ENCODE assay signal across 10 mouse cellular contexts in the genomic region with DNA sequence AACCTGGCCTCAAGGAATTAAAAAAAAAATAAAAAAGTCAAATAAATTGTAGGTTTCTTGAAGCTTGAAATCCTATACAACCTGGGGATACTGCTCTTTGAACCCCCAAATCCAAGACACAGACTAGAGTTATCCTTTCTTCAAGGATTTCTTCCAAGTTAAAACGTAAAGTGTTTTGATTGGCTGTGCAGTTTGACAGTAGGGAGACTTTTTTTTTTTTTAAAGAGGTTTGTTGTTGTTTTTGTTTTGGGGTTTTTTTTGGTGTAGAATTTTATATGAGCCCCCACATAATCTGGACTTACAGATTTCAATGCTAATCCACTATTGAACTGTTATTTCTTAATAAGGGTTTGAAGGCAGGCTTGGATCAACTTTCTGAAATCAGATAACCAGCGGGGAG. TPM values are rescaled to one million over a fixed set of nuclear protein-coding genes. Genes with fewer than 3 reads are reported as not detected.
DNase-seq lines count a peak whose midpoint lies in the region; ATAC-seq and TF ChIP-seq lines count a peak whose summit lies in the region.
"Had no signal": no experiment of that assay in that cellular context is flagged by ENCODE, and none has a peak within 500 bp of the region (broad histone marks: within the 10 kb centered on the region; RNA-seq: fewer than 3 reads in every experiment).

No protein-coding gene starts in this region.

- H3K4me3 ChIP-seq in kidney, postnatal 0 days (replicated peaks; ENCODE audit: low read depth, low read length), result no peak overlapping the region
- peak overlapping the region; percentile 39; the same call in 1 of the 2 replicates for H3K4me3 ChIP-seq in embryonic facial prominence, embryonic 14.5 days (ENCODE audit: low read depth, low read length)
- peak overlapping the region; percentile 47; the same call in 1 of the 2 replicates for H3K4me3 ChIP-seq in limb, embryonic 10.5 days
- peak overlapping the region; percentile 41 for H3K4me3 ChIP-seq in midbrain, embryonic 16.5 days (ENCODE audit: low read depth, low read length)

- no peaks in the 10 kb centered on the region for H3K4me1 ChIP-seq in kidney, postnatal 0 days (replicated peaks; ENCODE audit: insufficient read depth, low read length)
- no peaks in the 10 kb centered on the region for H3K4me1 ChIP-seq in embryonic facial prominence, embryonic 14.5 days (ENCODE audit: control insufficient read depth, insufficient read depth, low read length)
- H3K4me1 ChIP-seq in limb, embryonic 10.5 days, result 0 out of 2 replicates have a peak, but pooled peaks cover 5% of the 10 kb centered on the region
- H3K4me1 ChIP-seq in midbrain, embryonic 16.5 days (ENCODE audit: control insufficient read depth, insufficient read depth, low read length), result peaks cover 9% of the 10 kb centered on the region

- no peak overlapping the region for H3K27ac ChIP-seq in kidney, postnatal 0 days
- H3K27ac ChIP-seq in embryonic facial prominence, embryonic 14.5 days (replicated peaks; ENCODE audit: low read depth, low read length), result no peak overlapping the region
- H3K27ac ChIP-seq in limb, embryonic 10.5 days, result 0 out of 2 replicates have a peak overlapping the region, but pooled peaks have one; percentile 86
- H3K27ac ChIP-seq in midbrain, embryonic 16.5 days (ENCODE audit: low read length), result peak overlapping the region; percentile 94

- no peak for DNase-seq in kidney, postnatal 0 days (ENCODE audit: low spot score)
- no peak for DNase-seq in kidney, postnatal 14 days
- no peak for DNase-seq in embryonic facial prominence, embryonic 14.5 days (ENCODE audit: low spot score)
- no peak for DNase-seq in limb, embryonic 10.5 days (ENCODE audit: low spot score)
- no peak for DNase-seq in adrenal gland, postnatal 4 days (ENCODE audit: low spot score in 2 of 2)
- no peak for DNase-seq in left cerebral cortex, adult 9 months (ENCODE audit: low spot score in 2 of 2)
- no peak for DNase-seq in layer of hippocampus, postnatal 25 days (ENCODE audit: extremely low spot score in 1 of 2, low spot score in 1 of 2)
- DNase-seq: kidney, adult 2 months; lung, adult 18-20 months had no signal

- TF ChIP-seq CTCF in kidney, postnatal 0 days (IDR thresholded peaks at IDR 0.05; ENCODE audit: low read depth), result no peak

- 65% methylated on average over 2 of the region's 2 CpGs for WGBS in kidney, postnatal 0 days
- 43% methylated on average over 2 of the region's 2 CpGs for WGBS in embryonic facial prominence, embryonic 14.5 days
- 67% methylated on average over 2 of the region's 2 CpGs for WGBS in limb, embryonic 10.5 days
- WGBS in midbrain, embryonic 16.5 days, result 45% methylated on average over 2 of the region's 2 CpGs

- H3K9ac ChIP-seq in kidney, postnatal 0 days (ENCODE audit: low read depth, low read length), result no peak overlapping the region
- no peak overlapping the region for H3K9ac ChIP-seq in embryonic facial prominence, embryonic 14.5 days (ENCODE audit: low read depth, low read length)
- peak overlapping the region; percentile 71; the same call in 1 of the 2 replicates for H3K9ac ChIP-seq in midbrain, embryonic 16.5 days (ENCODE audit: low read depth, low read length)

- peaks cover 3% of the 10 kb centered on the region; the same call in 1 of the 2 replicates for H3K27me3 ChIP-seq in kidney, postnatal 0 days (ENCODE audit: insufficient read depth, low read length)
- no peaks in the 10 kb centered on the region; the same call in none of the 2 replicates for H3K27me3 ChIP-seq in embryonic facial prominence, embryonic 14.5 days (replicated peaks; ENCODE audit: control insufficient read depth, insufficient read depth, low read length)
- peaks cover 27% of the 10 kb centered on the region for H3K27me3 ChIP-seq in limb, embryonic 10.5 days (ENCODE audit: low read depth, poor library complexity, severe bottlenecking)
- H3K27me3 ChIP-seq in midbrain, embryonic 16.5 days (ENCODE audit: control insufficient read depth, insufficient read depth, low read depth, low read length), result no peaks in the 10 kb centered on the region

- H3K36me3 ChIP-seq in kidney, postnatal 0 days (ENCODE audit: insufficient read depth, low read length), result no peaks in the 10 kb centered on the region
- H3K36me3 ChIP-seq in embryonic facial prominence, embryonic 14.5 days (ENCODE audit: control insufficient read depth, insufficient read depth, low read length), result no peaks in the 10 kb centered on the region
- H3K36me3 ChIP-seq in limb, embryonic 10.5 days, result no peaks in the 10 kb centered on the region
- no peaks in the 10 kb centered on the region for H3K36me3 ChIP-seq in midbrain, embryonic 16.5 days (ENCODE audit: control insufficient read depth, insufficient read depth, low read length)

- no peaks in the 10 kb centered on the region for H3K9me3 ChIP-seq in kidney, postnatal 0 days (replicated peaks; ENCODE audit: low read length)
- no peaks in the 10 kb centered on the region for H3K9me3 ChIP-seq in embryonic facial prominence, embryonic 14.5 days (ENCODE audit: control insufficient read depth, low read length)
- no peaks in the 10 kb centered on the region for H3K9me3 ChIP-seq in limb, embryonic 10.5 days (replicated peaks)
- H3K9me3 ChIP-seq in midbrain, embryonic 16.5 days (replicated peaks; ENCODE audit: control insufficient read depth, low read length, poor library complexity, severe bottlenecking), result no peaks in the 10 kb centered on the region

- peak overlapping the region; percentile 57; the same call in 1 of the 2 replicates for H3K4me2 ChIP-seq in kidney, postnatal 0 days (ENCODE audit: low read length)
- peak overlapping the region; percentile 57 for H3K4me2 ChIP-seq in embryonic facial prominence, embryonic 14.5 days (ENCODE audit: low read depth, low read length)
- peak overlapping the region; percentile 54 for H3K4me2 ChIP-seq in midbrain, embryonic 16.5 days (ENCODE audit: low read length)

- no peak for ATAC-seq in kidney, postnatal 0 days (replicated peaks; ENCODE audit: low FRiP score, low read depth)
- ATAC-seq in embryonic facial prominence, embryonic 14.5 days (ENCODE audit: low read depth), result no peak
- no peak for ATAC-seq in midbrain, embryonic 16.5 days

RNA-seq across cellular contexts. Expression of a gene that starts 21.6 kb away (rescaled TPM):
- 0.29 and 0.31 TPM in 2 replicates for polyA plus RNA-seq in kidney, postnatal 0 days (2015; fragmentation: Nextera tagmentation; extraction: Ambion mirVana)
- 2.5 and 2.6 TPM in 2 replicates for polyA plus RNA-seq in embryonic facial prominence, embryonic 14.5 days (2014; fragmentation: Nextera tagmentation; extraction: Ambion mirVana)
- 2.5 and 4.8 TPM in 2 replicates for polyA plus RNA-seq in limb, embryonic 10.5 days (2016; fragmentation: Nextera tagmentation; extraction: Ambion mirVana)
- polyA plus RNA-seq in midbrain, embryonic 16.5 days (2015; fragmentation: Nextera tagmentation; extraction: Ambion mirVana), result 26.2 and 27.9 TPM in 2 replicates
- 1 to 10 TPM; 2.3 to 3.3 TPM for total RNA-seq in adrenal gland, postnatal 4 days (2021)
- total RNA-seq in layer of hippocampus, postnatal 25 days (2021), result 10 to 100 TPM; 31.7 to 32.6 TPM

RNA-seq across cellular contexts. Expression of a gene that starts 44.3 kb away (rescaled TPM):
- 7.8 and 9.2 TPM in 2 replicates for polyA plus RNA-seq in kidney, postnatal 0 days (2015; fragmentation: Nextera tagmentation; extraction: Ambion mirVana)
- polyA plus RNA-seq in embryonic facial prominence, embryonic 14.5 days (2014; fragmentation: Nextera tagmentation; extraction: Ambion mirVana), result 14.9 and 16.6 TPM in 2 replicates
- polyA plus RNA-seq in limb, embryonic 10.5 days (2016; fragmentation: Nextera tagmentation; extraction: Ambion mirVana), result 33.3 and 41.2 TPM in 2 replicates
- 4.5 and 4.6 TPM in 2 replicates for polyA plus RNA-seq in midbrain, embryonic 16.5 days (2015; fragmentation: Nextera tagmentation; extraction: Ambion mirVana)
- 10 to 100 TPM; 17.8 to 25.5 TPM for total RNA-seq in adrenal gland, postnatal 4 days (2021)
- total RNA-seq in layer of hippocampus, postnatal 25 days (2021), result 1 to 10 TPM; 7.1 to 7.7 TPM

Comparison
In these comparisons a context has a peak if more than half of its experiments do, and no peak if none do; other contexts are left out.
1. H3K27ac ChIP-seq: peak in limb, embryonic 10.5 days (single experiment) and midbrain, embryonic 16.5 days (single experiment); none in kidney, postnatal 0 days (single experiment) and embryonic facial prominence, embryonic 14.5 days (single experiment).
2. Peak in every context shown above with its lines, with median percentiles within 50 percentile points of each other: H3K4me2 ChIP-seq.